Mouse (Mus musculus) heart, adult 2 months (tissue): ENCODE results near the gene Rab4b. TPM values are rescaled to one million over a fixed set of nuclear protein-coding genes. Genes with fewer than 3 reads are reported as not detected.

Experiments used
- DNase-seq, 2 experiments: peaks; one replicate each; pipeline ENCODE4 v3.0.0; 2021
- H3K27ac ChIP-seq: fragments of 200-600 bp; 2 replicates; pipeline ENCODE4 v1.8.1; 2022
- H3K27me3 ChIP-seq: fragments of 200-500 bp; 2 replicates; pipeline ENCODE4 v1.6.1; 2012; ENCODE audit warnings: mild to moderate bottlenecking, low read length, inconsistent platforms, mixed read lengths; ENCODE audit not compliant: control insufficient read depth, insufficient read depth
- H3K36me3 ChIP-seq: fragments of 200-500 bp; 2 replicates; pipeline ENCODE4 v1.6.1; 2012; ENCODE audit warnings: low read length, inconsistent platforms; ENCODE audit not compliant: control insufficient read depth, insufficient read depth
- H3K4me1 ChIP-seq: fragments of 200-500 bp; 2 replicates; pipeline ENCODE4 v1.6.1; 2011; ENCODE audit warnings: low read length; ENCODE audit not compliant: control insufficient read depth, insufficient read depth
- H3K4me3 ChIP-seq: fragments of 200-600 bp; 2 replicates; pipeline ENCODE4 v1.8.1; 2022
- H3K79me2 ChIP-seq: fragments of 200-500 bp; replicated peaks from 2 replicates; pipeline ENCODE4 v1.6.1; 2012; ENCODE audit warnings: mild to moderate bottlenecking, inconsistent platforms, low read length, moderate library complexity, mixed read lengths; ENCODE audit not compliant: control insufficient read depth, insufficient read depth
- H3K9ac ChIP-seq: fragments of 200-500 bp; 2 replicates; pipeline ENCODE4 v1.6.1; 2012; ENCODE audit warnings: low read depth, mild to moderate bottlenecking, control low read depth, inconsistent platforms, low read length, mixed read lengths
- CTCF ChIP-seq: fragments of 200-600 bp; IDR thresholded peaks from 2 replicates; pipeline ENCODE4 v1.8.1; 2022; ENCODE audit warnings: antibody characterized with exemption, mild to moderate bottlenecking, moderate library complexity
- EP300 ChIP-seq: fragments of 200-500 bp; IDR thresholded peaks from 2 replicates; pipeline ENCODE4 v1.6.1; 2011; ENCODE audit warnings: low read depth, low read length, control low read depth; ENCODE audit not compliant: insufficient read depth
- POLR2A ChIP-seq: fragments of 200-500 bp; IDR thresholded peaks from 2 replicates; pipeline ENCODE4 v1.6.1; 2011; ENCODE audit warnings: mild to moderate bottlenecking, low read depth, low read length, control low read depth; ENCODE audit not compliant: insufficient read depth
- WGBS: fragments of 180-500 bp; shearing (Covaris S2); methylation state at CpG from one replicate; pipeline ENCODE4 v1.1.7; 2018; 5-methylcytosine and 5-hydroxymethylcytosine counted together
- intact Hi-C: fragments of 180-260 bp; cut with DNase I; formaldehyde crosslinking; loops from one replicate; pipeline ENCODE4 v1.15.1; 2025
- polyA plus RNA-seq: library from polyadenylated mRNA; depleted of rRNA; stranded (reverse); fragments of >200 nt; gene quantifications from 2 replicates; pipeline ENCODE4 v1.2.3, GENCODE M21; 2012
- total RNA-seq, 2 experiments: library from RNA; stranded (reverse); gene quantifications; 2 replicates each; pipeline ENCODE4 v1.2.3; 2021

The Rab4b gene
- total and polyA plus RNA-seq, 3 experiments, result 11.0 to 23.1 (median 11.0) TPM

GRCm38 (mm10) chr7:27174496-27174895 is 4.2 kb downstream of the Rab4b start:
- DNase-seq, result no peak
- Histone ChIP-seq H3K9ac (no peak overlapping the region), H3K27ac (no peak overlapping the region), H3K27me3 (no peaks in the 10 kb centered on the region), H3K4me3 (no peak overlapping the region), H3K4me1 (no peaks in the 10 kb centered on the region), H3K36me3 (no peaks in the 10 kb centered on the region), H3K79me2 (no peaks in the 10 kb centered on the region)
- TF ChIP-seq CTCF, result no peak
- TF ChIP-seq POLR2A, result no peak
- TF ChIP-seq EP300, result no peak
- 95% methylated on average over 15 of the region's 15 CpGs for WGBS
- intact Hi-C loops, result no loop called here

- Histone ChIP-seq H3K79me2 (no peaks in the 10 kb centered on the region), H3K36me3 (no peaks in the 10 kb centered on the region), H3K4me1 (peaks cover 6% of the 10 kb centered on the region), H3K27me3 (no peaks in the 10 kb centered on the region), H3K9ac (no peak overlapping the region), H3K27ac (no peak overlapping the region), H3K4me3 (no peak overlapping the region)
- TF ChIP-seq CTCF, result no peak
- no peak for TF ChIP-seq POLR2A
- TF ChIP-seq EP300, result no peak
- intact Hi-C loops, result no loop called here
- no peak for DNase-seq
- WGBS, result 82% methylated on average over 3 of the region's 3 CpGs
These were observed 7.7 kb downstream of the Rab4b start for GRCm38 (mm10) chr7:27170981-27171380.

- H3K27me3 ChIP-seq, result no peaks in the 10 kb centered on the region
- TF ChIP-seq EP300, result no peak
- no peak for TF ChIP-seq POLR2A
- no peak for TF ChIP-seq CTCF
- intact Hi-C loops, result loop anchor here (10.0 kb wide), 1 partner anchor 306 kb away; the partner anchor contains the start of gene Sertad3
- no peak overlapping the region for H3K9ac ChIP-seq
- WGBS, result 94% methylated on average over 5 of the region's 5 CpGs
- H3K4me3 ChIP-seq, result no peak overlapping the region
- no peak overlapping the region for H3K27ac ChIP-seq
- no peak for DNase-seq
- H3K79me2 ChIP-seq, result peaks cover 8% of the 10 kb centered on the region
- peaks cover 15% of the 10 kb centered on the region for H3K4me1 ChIP-seq
- peaks cover 2% of the 10 kb centered on the region; the same call in 1 of the 2 replicates for H3K36me3 ChIP-seq
These were observed 10.3 kb downstream of the Rab4b start for GRCm38 (mm10) chr7:27168371-27168770.

GRCm38 (mm10) chr7:27167475-27168094 is 11.1 kb downstream of the Rab4b start:
- intact Hi-C loops, result loop anchor here (2.0 to 10.0 kb wide), 2 partner anchors 27 to 307 kb away; partner anchors contain the start of genes BC024978 and Sertad3
- Histone ChIP-seq H3K4me1 (peaks cover 23% of the 10 kb centered on the region), H3K27ac (peak overlapping the region; percentile 95), H3K9ac (peak overlapping the region; percentile 65), H3K27me3 (no peaks in the 10 kb centered on the region), H3K79me2 (peaks cover 8% of the 10 kb centered on the region), H3K36me3 (peaks cover 4% of the 10 kb centered on the region; the same call in 1 of the 2 replicates), H3K4me3 (peak overlapping the region; percentile 72)
- TF ChIP-seq EP300 (no peak), CTCF (no peak), POLR2A (no peak)
- DNase-seq, result no peak
- 70% methylated on average over 11 of the region's 11 CpGs for WGBS

GRCm38 (mm10) chr7:27166614-27167474 is 11.9 kb downstream of the Rab4b start, which contains the start of gene Egln2:
TSS of gene Egln2 (minus strand) at chr7:27166802.
- peak; percentile 95 to 97 for DNase-seq
- Histone ChIP-seq H3K36me3 (peaks cover 4% of the 10 kb centered on the region; the same call in 1 of the 2 replicates), H3K9ac (peak within 1 kb of the TSS; percentile 81), H3K27ac (peak within 1 kb of the TSS; percentile 95), H3K4me3 (peak within 1 kb of the TSS; percentile 72), H3K4me1 (peaks cover 24% of the 10 kb centered on the region), H3K27me3 (no peaks in the 10 kb centered on the region), H3K79me2 (peaks cover 8% of the 10 kb centered on the region)
- intact Hi-C loops, result loop anchor here (2.0 to 10.0 kb wide), 2 partner anchors 28 to 308 kb away; partner anchors contain the start of genes BC024978 and Sertad3
- WGBS, result under 1% methylated on average over 53 of the region's 61 CpGs
- no peak for TF ChIP-seq CTCF
- TF ChIP-seq POLR2A, result peak; percentile 86
- 0 out of 2 replicates have a peak, but pooled peaks have one; percentile 59 for TF ChIP-seq EP300

GRCm38 (mm10) chr7:27166229-27166613 is 12.5 kb downstream of the Rab4b start:
- Histone ChIP-seq H3K27me3 (no peaks in the 10 kb centered on the region), H3K79me2 (peaks cover 8% of the 10 kb centered on the region), H3K27ac (peak overlapping the region; percentile 95), H3K4me1 (peaks cover 28% of the 10 kb centered on the region), H3K36me3 (peaks cover 4% of the 10 kb centered on the region; the same call in 1 of the 2 replicates), H3K4me3 (peak overlapping the region; percentile 72), H3K9ac (peak overlapping the region; percentile 81)
- TF ChIP-seq EP300 (0 out of 2 replicates have a peak, but pooled peaks have one; percentile 65), POLR2A (peak; percentile 80), CTCF (no peak)
- 0% methylated on average over 23 of the region's 43 CpGs for WGBS
- DNase-seq, result peak; percentile 92 to 94
- intact Hi-C loops, result loop anchor here (2.0 to 10.0 kb wide), 2 partner anchors 29 to 309 kb away; partner anchors contain the start of genes BC024978 and Sertad3
